Mouse (Mus musculus) right cerebral cortex, postnatal 10 days (tissue): Measurements from ENCODE around the gene Fam213a.
"Not testable (repeated sequence)": the region's sequence is repeated elsewhere in the genome, so short reads cannot be mapped to it uniquely, and the experiment has no call there.

Experiments used
- DNase-seq, 2 experiments: peaks; one replicate each; pipeline ENCODE4 v3.0.0; 2021; ENCODE audit warnings: low spot score in 2 of 2

Gene Fam213a

GRCm38 (mm10) chr14:41013630-41014613 is at the start of gene Fam213a:
Gene Fam213a (minus strand): TSS chr14:41013788.
- DNase-seq, result peak; percentile 95 to 96

DNA sequence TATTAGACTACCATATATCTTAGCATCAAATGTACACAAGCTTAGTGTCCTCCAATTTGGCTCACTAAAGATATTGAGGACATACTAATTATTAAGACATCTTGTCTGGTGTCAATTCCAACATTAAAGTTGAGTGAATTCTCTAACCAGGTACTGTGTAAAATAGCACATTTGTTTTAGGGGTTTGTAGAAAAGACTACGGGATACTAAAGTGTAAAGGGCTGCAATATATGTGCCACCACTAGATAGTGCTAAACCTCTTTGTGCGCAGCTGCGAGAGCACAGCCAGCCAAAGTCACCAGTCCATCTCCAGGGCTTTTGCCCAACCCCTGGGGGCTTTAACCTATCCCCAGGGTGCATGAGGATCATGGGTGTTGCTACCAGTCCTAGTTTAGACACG is 39.6 kb upstream of the Fam213a start:
- DNase-seq, result not testable (repeated sequence)

DNA sequence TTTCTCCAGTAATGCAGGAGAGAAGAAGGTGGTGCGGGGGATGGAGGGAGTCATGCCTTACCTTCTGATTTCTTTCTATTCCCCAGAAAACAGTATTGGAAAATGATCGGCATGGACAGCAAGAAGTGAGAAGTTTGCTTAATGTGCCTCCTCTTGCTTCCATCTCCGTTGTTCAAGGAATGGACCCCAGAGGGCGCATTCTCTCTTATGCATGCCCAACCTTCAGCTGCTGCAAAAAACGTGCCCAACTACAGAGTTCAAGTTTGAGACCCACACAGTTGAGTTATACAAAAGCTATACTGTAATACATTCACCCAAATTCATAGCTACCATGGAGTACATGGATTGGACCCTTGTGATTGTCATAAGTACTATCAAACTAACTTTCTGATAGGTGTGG is 38.9 kb upstream of the Fam213a start:
- DNase-seq, result no peak

- DNase-seq, result no peak
Measured at GRCm38 (mm10) chr14:41050471-41050870, 36.9 kb upstream of the Fam213a start.

GRCm38 (mm10) chr14:41047402-41047801 is 33.8 kb upstream of the Fam213a start:
- DNase-seq, result no peak

GRCm38 (mm10) chr14:41035146-41035798 is 21.7 kb upstream of the Fam213a start:
- peak in 1 of 2 experiments; percentile 67 for DNase-seq

DNA sequence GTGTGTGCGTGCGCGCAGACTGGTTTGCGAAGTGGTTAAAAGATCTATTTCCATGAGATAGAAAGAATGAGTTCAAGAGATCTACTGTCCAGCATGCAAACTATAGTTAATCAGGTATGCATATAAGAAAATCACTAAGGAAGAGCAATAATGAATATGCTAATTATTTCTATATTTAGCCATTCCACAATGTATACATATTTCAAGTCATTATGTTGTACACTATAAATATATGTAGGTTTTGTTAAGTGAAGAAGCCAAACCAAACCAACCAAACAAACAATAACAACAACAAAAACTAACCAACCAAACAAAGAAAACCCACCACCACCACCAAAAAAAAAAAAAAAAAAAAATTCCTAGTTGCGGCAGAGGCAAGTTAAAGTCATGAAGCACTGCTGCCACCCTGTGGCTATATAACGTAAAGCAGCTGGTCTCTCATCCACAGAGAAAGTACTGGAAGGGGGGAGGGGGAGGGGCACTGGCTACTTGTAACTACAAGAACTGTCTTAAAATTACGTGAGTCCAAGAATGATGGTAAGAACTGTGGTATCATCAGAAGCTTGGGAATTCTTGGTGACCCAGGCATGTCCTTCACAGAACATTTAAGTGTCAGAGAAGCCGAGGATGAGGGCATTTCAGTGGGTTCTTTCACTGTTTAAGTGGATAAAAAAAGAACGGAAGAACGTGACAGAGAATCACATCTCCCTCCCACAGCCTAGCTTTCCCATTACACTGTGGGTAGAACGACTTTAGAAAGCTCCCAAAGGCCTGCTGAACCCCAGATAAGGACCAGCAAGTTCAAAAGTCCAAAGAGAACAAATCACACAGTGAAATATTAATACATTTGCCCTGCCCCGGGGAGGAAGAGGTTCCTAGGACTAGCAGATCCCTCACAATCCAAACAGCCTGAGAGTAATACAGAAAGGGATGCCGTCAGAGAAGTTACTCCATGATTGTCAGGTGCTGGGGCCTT is 19.8 kb upstream of the Fam213a start:
- peak; percentile 92 for DNase-seq

DNA sequence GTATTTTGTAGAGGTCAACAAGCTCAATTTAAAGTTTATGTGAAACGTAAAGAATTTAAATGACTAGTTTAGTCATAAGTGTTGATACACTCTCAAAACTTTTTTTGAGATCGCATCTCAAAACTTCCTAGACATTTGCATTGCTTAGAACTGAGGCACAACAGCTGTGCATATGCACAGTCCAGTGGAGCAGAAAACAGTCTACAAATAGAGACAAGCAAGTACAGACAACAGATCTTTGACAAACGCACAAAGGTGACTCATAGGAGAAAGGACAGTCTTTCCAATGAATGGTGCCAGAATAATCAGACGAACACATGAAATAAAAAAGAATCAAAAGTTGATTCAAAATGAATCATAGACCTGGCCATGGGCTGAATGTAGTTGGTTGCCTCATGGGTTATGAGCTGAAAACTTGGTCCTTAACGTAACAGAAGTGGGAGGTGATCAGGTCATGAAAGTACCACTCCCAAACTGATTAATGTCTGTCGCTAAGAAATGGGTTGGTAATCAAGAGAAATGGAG is 17.5 kb upstream of the Fam213a start:
- no peak for DNase-seq

DNA sequence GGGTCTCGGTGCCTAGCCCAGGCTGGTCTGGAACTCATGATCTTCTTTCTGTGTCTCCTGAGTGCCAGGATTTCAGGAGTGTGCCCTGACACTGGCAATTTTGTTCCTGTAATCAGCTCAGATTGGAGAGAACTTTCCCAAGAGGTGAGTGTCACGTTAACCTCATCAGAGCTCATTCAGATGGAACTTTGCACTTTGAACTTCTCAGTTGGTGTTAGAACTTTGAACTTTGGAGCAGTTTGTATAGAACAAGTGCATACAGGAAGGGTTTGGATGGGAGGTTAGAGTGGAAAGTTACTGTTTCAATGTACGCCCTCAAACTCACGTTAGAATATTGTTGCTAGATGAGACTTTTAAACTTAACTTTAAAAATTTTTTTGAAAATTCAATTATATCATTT is 15.7 kb upstream of the Fam213a start:
- DNase-seq, result no peak

GRCm38 (mm10) chr14:41025594-41026284 is 12.2 kb upstream of the Fam213a start:
- DNase-seq, result no peak

DNA sequence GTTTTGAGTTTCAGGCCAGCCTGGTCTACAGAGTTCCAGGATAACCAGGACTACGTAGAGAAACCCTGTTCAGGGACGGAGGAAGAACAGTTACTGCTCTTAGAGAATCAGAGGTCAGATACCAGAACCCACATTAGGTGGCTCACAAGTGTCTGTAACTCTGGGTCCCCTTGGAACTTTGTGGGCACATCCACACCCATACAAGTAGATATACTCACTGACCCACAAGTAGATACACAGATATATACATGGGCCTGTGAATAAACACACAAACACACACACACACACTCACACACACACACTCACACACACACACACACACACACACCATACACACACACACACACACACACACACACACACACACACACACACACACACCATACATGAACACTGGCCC is 11.5 kb upstream of the Fam213a start:
- DNase-seq, result no peak

DNA sequence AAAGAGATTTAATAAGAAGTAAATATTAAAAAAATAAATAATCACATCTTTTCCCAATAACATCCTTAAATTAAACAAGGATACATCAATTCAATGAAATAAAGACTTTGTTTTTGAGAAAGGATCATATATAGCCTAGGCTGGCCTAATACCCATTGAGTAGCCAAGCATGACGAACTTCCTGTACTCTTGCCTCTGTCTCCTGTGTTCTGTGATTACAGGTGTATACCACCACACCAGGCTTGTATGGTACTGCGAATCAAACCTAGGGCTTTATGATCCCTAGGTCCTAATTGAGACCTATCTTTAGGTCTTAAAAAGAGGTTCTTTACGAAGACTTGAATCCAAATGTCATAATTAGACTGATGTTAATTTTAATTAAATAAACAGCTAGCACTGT is 7.7 kb upstream of the Fam213a start:
- DNase-seq, result no peak

DNA sequence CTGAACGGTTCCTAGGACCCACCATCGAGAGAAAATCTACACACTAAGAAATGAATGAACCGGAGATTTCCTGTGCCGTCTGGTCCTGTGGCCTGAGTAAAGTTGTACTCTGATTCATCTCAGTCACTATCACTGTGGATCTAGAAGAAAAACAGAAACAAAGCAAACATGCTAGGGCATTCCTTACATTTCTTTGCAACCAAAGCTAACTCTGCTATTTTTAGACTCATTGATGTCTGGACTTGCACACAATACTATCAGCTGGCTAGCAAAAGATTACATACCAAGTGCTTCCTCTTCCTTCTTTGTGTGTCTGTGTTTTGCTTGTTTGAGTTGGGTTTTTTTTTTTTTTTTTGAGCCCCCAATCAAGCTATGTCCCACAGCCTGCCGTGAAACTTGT is 3.9 kb upstream of the Fam213a start:
- DNase-seq, result no peak

GRCm38 (mm10) chr14:41014701-41015240 is 1.2 kb upstream of the Fam213a start:
- no peak for DNase-seq

DNA sequence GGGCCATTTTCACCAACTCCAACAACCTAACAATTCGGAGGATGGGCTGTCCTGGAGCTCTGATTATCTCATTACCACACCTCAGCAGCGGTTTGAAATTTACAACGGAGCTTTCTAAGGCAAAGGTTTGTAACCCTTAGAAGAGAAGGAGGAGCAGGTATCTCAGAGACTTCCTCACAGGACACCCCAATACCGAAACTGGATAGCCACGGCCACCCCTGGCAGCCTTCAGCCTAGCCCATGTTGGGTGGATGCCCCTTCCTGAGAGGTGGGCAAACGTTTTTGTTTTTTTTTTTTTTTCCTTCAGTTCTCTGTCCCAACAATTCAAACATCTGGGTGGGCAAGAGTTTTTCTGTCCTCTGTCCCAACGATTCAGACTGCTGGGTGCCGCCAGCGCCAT is 445 bp downstream of the Fam213a start:
- DNase-seq, result no peak

DNA sequence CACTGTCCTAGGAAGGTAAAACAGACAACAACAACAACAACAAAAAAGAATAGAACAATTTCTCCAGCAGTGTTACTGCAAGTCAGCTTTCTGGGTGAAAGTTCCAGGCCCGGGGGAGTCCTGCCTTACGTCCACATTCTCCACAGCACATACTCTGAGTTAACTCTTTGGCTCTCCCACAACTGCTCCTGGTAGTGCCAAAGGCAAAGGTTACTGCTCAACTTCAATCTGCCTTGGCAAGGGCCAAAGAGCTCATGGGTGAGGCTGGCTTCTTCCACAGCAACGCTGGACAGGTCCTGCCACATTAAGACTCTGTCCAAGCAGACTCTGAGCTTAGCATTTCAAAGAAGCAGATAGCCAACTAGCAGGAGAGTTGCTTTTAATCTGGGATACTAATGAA is 1.7 kb downstream of the Fam213a start:
- no peak for DNase-seq

DNA sequence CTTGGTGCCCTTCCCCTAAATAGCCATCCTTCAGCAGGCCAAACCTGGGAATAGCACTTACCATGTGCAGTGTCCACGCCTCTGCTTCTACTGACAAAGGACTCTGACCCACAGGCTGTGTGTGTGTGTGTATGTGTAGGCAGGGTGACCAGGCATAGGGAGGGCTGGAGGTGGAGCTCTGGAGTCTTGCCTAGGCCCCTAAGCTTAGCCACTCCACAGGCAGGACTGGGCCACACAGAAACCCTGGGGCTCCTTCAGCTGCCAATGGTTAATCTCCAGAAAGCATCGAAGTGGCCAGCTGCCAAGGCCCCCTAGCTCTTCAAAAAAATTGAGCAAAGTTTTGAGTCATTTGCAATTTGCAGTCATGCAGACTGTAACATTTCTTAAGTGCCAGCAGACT is 5.5 kb downstream of the Fam213a start:
- DNase-seq, result no peak

- no peak for DNase-seq
Measured at GRCm38 (mm10) chr14:41007641-41008040, 5.9 kb downstream of the Fam213a start.

GRCm38 (mm10) chr14:41006899-41007298 is 6.7 kb downstream of the Fam213a start:
- peak in 1 of 2 experiments; percentile 51 for DNase-seq

DNA sequence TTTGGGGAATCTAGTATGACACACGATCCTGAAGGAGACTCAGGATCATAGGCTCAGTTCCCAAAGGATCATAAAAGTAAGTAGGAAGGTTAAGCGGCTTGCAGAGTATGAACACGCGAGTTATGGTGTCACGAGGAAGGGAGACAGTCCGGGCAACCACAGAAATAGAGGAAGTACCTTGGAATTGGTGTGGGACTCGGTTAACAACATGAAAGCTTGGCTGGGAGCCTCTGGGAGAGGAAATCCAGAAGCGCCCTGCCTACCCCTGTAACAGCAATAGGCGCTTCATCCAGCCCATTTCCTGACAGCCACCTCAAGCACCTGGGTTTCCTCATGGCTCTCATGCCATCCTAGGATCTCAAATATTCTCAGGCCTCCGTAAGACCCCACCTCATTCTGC is 7.3 kb downstream of the Fam213a start:
- DNase-seq, result no peak

- no peak for DNase-seq
Measured at GRCm38 (mm10) chr14:41005716-41006115, 7.9 kb downstream of the Fam213a start.
